Mouse (Mus musculus): ENCODE data around the gene Gm44965.

- TF ChIP-seq CTCF (IDR thresholded peaks at IDR 0.05; ENCODE audit: insufficient read depth, low read depth, low read length) (no peak), POLR2A (IDR thresholded peaks at IDR 0.05; ENCODE audit: insufficient read depth, low read depth, low read length) (0 out of 2 replicates have a peak, but pooled peaks have one; percentile 44)
These were observed 450 bp downstream of the Gm44965 start for GRCm38 (mm10) chr6:48594043-48594738.
